ENCODE assay signal across 7 mouse cellular contexts in the genomic region with DNA sequence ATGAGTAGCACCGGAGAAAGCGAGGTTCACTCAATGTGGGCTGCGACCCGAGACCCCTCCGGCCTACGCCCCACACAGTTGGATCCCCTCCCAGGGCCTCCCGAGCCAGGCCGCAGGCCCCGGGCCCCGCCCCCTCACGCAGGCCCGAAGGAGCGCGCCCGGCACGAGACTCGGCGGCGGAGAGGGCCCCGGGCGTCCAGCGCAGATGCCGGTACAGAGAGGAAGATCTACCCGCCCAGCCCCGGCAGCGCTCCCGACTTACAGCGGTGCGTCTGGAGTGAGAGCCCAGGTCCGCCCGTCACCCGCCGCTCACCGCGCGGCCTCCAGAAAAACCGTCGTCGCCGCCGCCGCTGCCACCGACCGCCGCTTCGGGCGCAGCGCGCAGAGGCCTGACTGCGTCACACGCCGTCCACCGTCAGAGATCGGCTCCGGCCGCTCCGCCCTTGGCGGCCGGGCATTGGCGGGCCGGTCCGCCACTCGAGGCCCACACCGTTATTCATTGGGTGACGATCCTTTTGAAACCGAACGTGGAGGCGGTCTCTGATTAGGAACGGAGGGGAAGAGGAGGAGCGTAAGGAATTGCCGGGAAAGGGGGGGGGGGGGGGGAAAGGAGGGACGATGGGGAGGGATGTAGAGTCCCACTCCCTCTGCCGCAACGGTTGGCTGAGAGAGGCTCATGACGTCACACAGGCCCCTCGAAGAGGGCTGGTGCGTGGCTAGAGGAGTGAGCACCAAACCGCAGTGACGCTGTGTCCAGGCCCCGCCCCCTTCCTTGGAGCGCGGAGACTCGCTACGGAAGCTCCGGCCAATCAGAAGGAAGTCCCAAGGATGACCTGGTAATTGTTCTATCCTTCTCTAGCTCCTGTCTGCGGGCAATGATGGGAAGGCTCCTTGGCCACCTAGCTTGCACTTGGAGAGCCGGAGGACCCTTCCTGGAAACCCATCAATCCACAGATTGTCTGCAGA. TPM values are rescaled to one million over a fixed set of nuclear protein-coding genes. Genes with fewer than 3 reads are reported as not detected.
A peak's percentile ranks its signal among the peaks of the same experiment; 100 is the strongest.
DNase-seq lines count a peak whose midpoint lies in the region; ATAC-seq and TF ChIP-seq lines count a peak whose summit lies in the region.

Gene Nup98 (minus strand): TSS at position 421 of the 966 bp plus-strand sequence.
Gene Pgap2 (plus strand): TSS at position 453 of the 966 bp plus-strand sequence.

- H3K27ac ChIP-seq in embryonic facial prominence, embryonic 10.5 days (replicated peaks): peak within 1 kb of the TSS; percentile 94
- peak within 1 kb of the TSS; percentile 93 for H3K27ac ChIP-seq in intestine, postnatal 0 days (ENCODE audit: low read depth, low read length)
- H3K27ac ChIP-seq in midbrain, embryonic 12.5 days (replicated peaks): peak within 1 kb of the TSS; percentile 92
- H3K27ac ChIP-seq in small intestine, adult 2 months (ENCODE audit: insufficient read depth, low read depth, low read length): peak within 1 kb of the TSS; percentile 95

- TF ChIP-seq CTCF in intestine, postnatal 0 days (IDR thresholded peaks at IDR 0.05; ENCODE audit: low read depth): peak; percentile 48
- TF ChIP-seq CTCF in small intestine, adult 2 months (IDR thresholded peaks at IDR 0.05; ENCODE audit: extremely low read depth, insufficient read length, insufficient replicate concordance, low read depth, low read length): peak; percentile 17; the same call in 1 of the 2 replicates

- intact Hi-C loops in left cerebral cortex, postnatal 4 days (cut with DNase I): no loop called here

- H3K4me1 ChIP-seq in embryonic facial prominence, embryonic 10.5 days: peaks cover 18% of the 10 kb centered on the region
- no peaks in the 10 kb centered on the region; the same call in 1 of the 2 replicates for H3K4me1 ChIP-seq in intestine, postnatal 0 days (replicated peaks; ENCODE audit: control insufficient read depth, insufficient read depth, low read length)
- H3K4me1 ChIP-seq in midbrain, embryonic 12.5 days: peaks cover 12% of the 10 kb centered on the region
- 0 out of 2 replicates have a peak, but pooled peaks cover 5% of the 10 kb centered on the region for H3K4me1 ChIP-seq in small intestine, adult 2 months (ENCODE audit: control insufficient read depth, insufficient read depth, insufficient read length, low read length)

- H3K9ac ChIP-seq in intestine, postnatal 0 days (ENCODE audit: low read depth, low read length): peak within 1 kb of the TSS; percentile 64
- H3K9ac ChIP-seq in midbrain, embryonic 12.5 days (replicated peaks): peak within 1 kb of the TSS; percentile 87

- peak; percentile 99 for DNase-seq in adrenal gland, postnatal 10 days
- peak; percentile 99 for DNase-seq in embryonic facial prominence, embryonic 10.5 days (ENCODE audit: low spot score)
- no peak for DNase-seq in gonadal fat pad, adult 2 months (ENCODE audit: low read depth)
- DNase-seq in left cerebral cortex, postnatal 4 days: peak; percentile 100

- peak within 1 kb of the TSS; percentile 79 for H3K4me3 ChIP-seq in embryonic facial prominence, embryonic 10.5 days
- peak within 1 kb of the TSS; percentile 61 for H3K4me3 ChIP-seq in intestine, postnatal 0 days (ENCODE audit: low read depth, low read length)
- peak within 1 kb of the TSS; percentile 85 for H3K4me3 ChIP-seq in midbrain, embryonic 12.5 days
- H3K4me3 ChIP-seq in small intestine, adult 2 months (ENCODE audit: low read depth, low read length): peak within 1 kb of the TSS; percentile 99

- no peaks in the 10 kb centered on the region for H3K27me3 ChIP-seq in embryonic facial prominence, embryonic 10.5 days (replicated peaks; ENCODE audit: low read depth, poor library complexity, severe bottlenecking)
- no peaks in the 10 kb centered on the region for H3K27me3 ChIP-seq in intestine, postnatal 0 days (replicated peaks; ENCODE audit: control insufficient read depth, insufficient read depth, low read length)
- H3K27me3 ChIP-seq in midbrain, embryonic 12.5 days: no peaks in the 10 kb centered on the region
- H3K27me3 ChIP-seq in small intestine, adult 2 months (ENCODE audit: control insufficient read depth, insufficient read depth, low read length): no peaks in the 10 kb centered on the region

- TF ChIP-seq POLR2A in small intestine, adult 2 months (IDR thresholded peaks at IDR 0.05; ENCODE audit: low read depth, low read length): peak; percentile 62; the same call in 1 of the 2 replicates

- peaks cover 8% of the 10 kb centered on the region for H3K36me3 ChIP-seq in embryonic facial prominence, embryonic 10.5 days (replicated peaks)
- no peaks in the 10 kb centered on the region for H3K36me3 ChIP-seq in intestine, postnatal 0 days (ENCODE audit: control insufficient read depth, insufficient read depth)
- no peaks in the 10 kb centered on the region for H3K36me3 ChIP-seq in midbrain, embryonic 12.5 days
- H3K36me3 ChIP-seq in small intestine, adult 2 months (ENCODE audit: control insufficient read depth, insufficient read depth, low read length): no peaks in the 10 kb centered on the region

- under 1% methylated on average over 86 of the region's 87 CpGs for WGBS in embryonic facial prominence, embryonic 10.5 days
- under 1% methylated on average over 84 of the region's 87 CpGs for WGBS in intestine, postnatal 0 days
- under 1% methylated on average over 83 of the region's 87 CpGs for WGBS in midbrain, embryonic 12.5 days
- WGBS in small intestine, adult 2 months: under 1% methylated on average over 85 of the region's 87 CpGs

- ATAC-seq in intestine, postnatal 0 days: peak; percentile 99
- peak; percentile 99 for ATAC-seq in midbrain, embryonic 12.5 days (ENCODE audit: low FRiP score, low read depth)

- peak within 1 kb of the TSS; percentile 76 for H3K4me2 ChIP-seq in intestine, postnatal 0 days (replicated peaks; ENCODE audit: low read depth)
- peak within 1 kb of the TSS; percentile 84 for H3K4me2 ChIP-seq in midbrain, embryonic 12.5 days (replicated peaks)

- H3K9me3 ChIP-seq in embryonic facial prominence, embryonic 10.5 days: no peaks in the 10 kb centered on the region
- H3K9me3 ChIP-seq in intestine, postnatal 0 days (ENCODE audit: control insufficient read depth): no peaks in the 10 kb centered on the region
- no peaks in the 10 kb centered on the region for H3K9me3 ChIP-seq in midbrain, embryonic 12.5 days

RNA-seq across cellular contexts. Expression of gene Nup98, which starts in this region (rescaled TPM):
- total RNA-seq in adrenal gland, postnatal 10 days (2021): 10 to 100 TPM; 49.4 to 49.7 TPM
- 48.2 and 50.6 TPM in 2 replicates for polyA plus RNA-seq in embryonic facial prominence, embryonic 10.5 days (2016; fragmentation: Nextera tagmentation; extraction: Ambion mirVana)
- 17.1 and 23.6 TPM in 2 replicates for polyA plus RNA-seq in gonadal fat pad, adult 2 months (2012; rRNA removed)
- polyA plus RNA-seq in intestine, postnatal 0 days (2015; fragmentation: Nextera tagmentation; extraction: Ambion mirVana): 13.3 and 14.8 TPM in 2 replicates
- total RNA-seq in left cerebral cortex, postnatal 4 days (2021): 10 to 100 TPM; 39.4 to 41.2 TPM
- polyA plus RNA-seq in midbrain, embryonic 12.5 days (2016; fragmentation: Nextera tagmentation; extraction: Ambion mirVana): 43.3 and 45.8 TPM in 2 replicates
- polyA plus RNA-seq in small intestine, adult 2 months (2012; rRNA removed): 5.2 and 12.2 TPM in 2 replicates

RNA-seq across cellular contexts. Expression of gene Pgap2, which starts in this region (rescaled TPM):
- 100 to 1,000 TPM in 1 of 2 experiments, 10 to 100 TPM in 1; 86.1 to 109 TPM for total RNA-seq in adrenal gland, postnatal 10 days (2021)
- polyA plus RNA-seq in embryonic facial prominence, embryonic 10.5 days (2016; fragmentation: Nextera tagmentation; extraction: Ambion mirVana): 61.3 and 62.4 TPM in 2 replicates
- 485 and 511 TPM in 2 replicates for polyA plus RNA-seq in gonadal fat pad, adult 2 months (2012; rRNA removed)
- 34.9 and 35.0 TPM in 2 replicates for polyA plus RNA-seq in intestine, postnatal 0 days (2015; fragmentation: Nextera tagmentation; extraction: Ambion mirVana)
- 10 to 100 TPM; 36.7 to 39.0 TPM for total RNA-seq in left cerebral cortex, postnatal 4 days (2021)
- 49.9 and 50.1 TPM in 2 replicates for polyA plus RNA-seq in midbrain, embryonic 12.5 days (2016; fragmentation: Nextera tagmentation; extraction: Ambion mirVana)
- polyA plus RNA-seq in small intestine, adult 2 months (2012; rRNA removed): 49.6 and 58.0 TPM in 2 replicates
